Mouse (Mus musculus) CD8-positive naive resting alpha-beta T cell, adult 2 months (primary cell): ENCODE results near the gene Tmem114.

ENCODE experiments used
- DNase-seq, 2 experiments: peaks; one replicate each; pipeline ENCODE4 v3.0.0; 2022; ENCODE audit warnings: low read depth in 2 of 2, low spot score in 2 of 2

Gene Tmem114

GRCm38 (mm10) chr16:8412213-8412612 lies 12.7 kb downstream of the Tmem114 start:
- DNase-seq = peak; percentile 23 to 58

- DNase-seq = no peak
Observed at GRCm38 (mm10) chr16:8409197-8409596, 15.7 kb downstream of the Tmem114 start.

GRCm38 (mm10) chr16:8406708-8407107 lies 18.2 kb downstream of the Tmem114 start:
- peak; percentile 46 to 62 for DNase-seq

GRCm38 (mm10) chr16:8402663-8403062 lies 22.3 kb downstream of the Tmem114 start:
- no peak for DNase-seq

GRCm38 (mm10) chr16:8401171-8401955 lies 23.6 kb downstream of the Tmem114 start:
- DNase-seq = no peak

- no peak for DNase-seq
Observed at GRCm38 (mm10) chr16:8399868-8400267, 25.1 kb downstream of the Tmem114 start.

- no peak for DNase-seq
Observed at GRCm38 (mm10) chr16:8394946-8395345, 30.0 kb downstream of the Tmem114 start.

- no peak for DNase-seq
Observed at GRCm38 (mm10) chr16:8388491-8388890, 36.4 kb downstream of the Tmem114 start.

GRCm38 (mm10) chr16:8386386-8386785 lies 38.5 kb downstream of the Tmem114 start:
- DNase-seq = no peak

GRCm38 (mm10) chr16:8385679-8386078 lies 39.3 kb downstream of the Tmem114 start:
- no peak for DNase-seq

- DNase-seq = no peak
Observed at GRCm38 (mm10) chr16:8384772-8385171, 40.2 kb downstream of the Tmem114 start.

- DNase-seq = no peak
Observed at GRCm38 (mm10) chr16:8383396-8383795, 41.5 kb downstream of the Tmem114 start.

GRCm38 (mm10) chr16:8363066-8363465 lies 61.9 kb downstream of the Tmem114 start:
- no peak for DNase-seq
